Mouse (Mus musculus) cerebellum, adult 11-12 months (tissue): ENCODE data around the gene Slc27a2.
"Not testable (repeated sequence)": the region's sequence is repeated elsewhere in the genome, so short reads cannot be mapped to it uniquely, and the experiment has no call there.

Experiments
- DNase-seq: peaks from one replicate; pipeline ENCODE4 v3.0.0; 2022

Slc27a2 gene

GRCm38 (mm10) chr2:126606688-126607062, 54.5 kb downstream of the Slc27a2 start:
- no peak for DNase-seq

GRCm38 (mm10) chr2:126607553-126608203, 55.5 kb downstream of the Slc27a2 start:
- no peak for DNase-seq

GRCm38 (mm10) chr2:126609600-126609999, 57.4 kb downstream of the Slc27a2 start:
- not testable (repeated sequence) for DNase-seq

GRCm38 (mm10) chr2:126615355-126615754, 63.1 kb downstream of the Slc27a2 start:
- DNase-seq, result no peak

GRCm38 (mm10) chr2:126618470-126619179, 66.4 kb downstream of the Slc27a2 start:
- DNase-seq, result no peak

- DNase-seq, result no peak
Measured at GRCm38 (mm10) chr2:126619249-126619704, 67.1 kb downstream of the Slc27a2 start, which contains the start of gene Hdc. Gene Hdc, minus strand, starts transcription at chr2:126619299.

- no peak for DNase-seq
Measured at GRCm38 (mm10) chr2:126622455-126622854, 70.2 kb downstream of the Slc27a2 start.

- DNase-seq, result peak; percentile 89
Measured at GRCm38 (mm10) chr2:126623138-126623537, 70.9 kb downstream of the Slc27a2 start.

- no peak for DNase-seq
Measured at GRCm38 (mm10) chr2:126628455-126628995, 76.3 kb downstream of the Slc27a2 start.

GRCm38 (mm10) chr2:126633165-126633564, 81.0 kb downstream of the Slc27a2 start:
- DNase-seq, result no peak

- DNase-seq, result no peak
Measured at GRCm38 (mm10) chr2:126635939-126636823, 84.0 kb downstream of the Slc27a2 start.
